Mouse (Mus musculus) megakaryocyte-erythroid progenitor cell, adult 5-6 weeks (primary cell): Measurements from ENCODE around the gene Gm42688. TPM values are rescaled to one million over a fixed set of nuclear protein-coding genes. Genes with fewer than 3 reads are reported as not detected.
A peak's percentile ranks its signal among the peaks of the same experiment; 100 is the strongest.

Experiments used
- ATAC-seq: replicated peaks from 2 replicates; pipeline ENCODE4 v1.8.0; 2016; ENCODE audit warnings: mild to moderate bottlenecking, inconsistent platforms; ENCODE audit not compliant: severe bottlenecking, poor library complexity, low FRiP score, low TSS enrichment
- total RNA-seq, 2 experiments: library from RNA; stranded (forward) in 1 of 2; stranded (reverse) in 1 of 2; fragments of 200-1000, 215-1000 nt in 1 of 2; fragments of >200 nt in 1 of 2; fragmentation: Nextera tagmentation in 1 of 2; gene quantifications; 2 replicates each; pipeline ENCODE4 v1.2.3; 2014 to 2017

Gm42688 gene
- total RNA-seq, 2 experiments from 2014 or later, result 5.4 to 8.3 TPM

DNA sequence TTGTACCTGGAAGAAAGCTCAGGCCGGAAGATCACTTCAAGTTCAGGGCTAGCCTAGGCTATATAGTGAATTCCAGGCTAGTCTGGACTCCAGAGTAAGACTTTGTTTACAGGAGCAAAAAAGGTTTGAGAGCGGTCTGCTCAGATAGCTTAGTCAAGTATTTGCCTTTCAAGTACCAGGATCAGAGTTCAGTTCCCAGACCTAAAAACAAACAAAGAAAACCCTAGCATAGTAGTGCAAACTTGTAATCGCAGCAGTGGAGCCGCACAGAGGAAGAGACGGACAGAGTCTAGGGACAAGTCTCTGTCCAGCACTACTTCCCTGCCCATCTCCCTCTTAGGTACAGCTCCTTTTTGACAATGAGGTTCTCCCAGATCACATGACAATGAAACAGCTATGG lies 21.2 kb upstream of the Gm42688 start:
- ATAC-seq, result no peak

DNA sequence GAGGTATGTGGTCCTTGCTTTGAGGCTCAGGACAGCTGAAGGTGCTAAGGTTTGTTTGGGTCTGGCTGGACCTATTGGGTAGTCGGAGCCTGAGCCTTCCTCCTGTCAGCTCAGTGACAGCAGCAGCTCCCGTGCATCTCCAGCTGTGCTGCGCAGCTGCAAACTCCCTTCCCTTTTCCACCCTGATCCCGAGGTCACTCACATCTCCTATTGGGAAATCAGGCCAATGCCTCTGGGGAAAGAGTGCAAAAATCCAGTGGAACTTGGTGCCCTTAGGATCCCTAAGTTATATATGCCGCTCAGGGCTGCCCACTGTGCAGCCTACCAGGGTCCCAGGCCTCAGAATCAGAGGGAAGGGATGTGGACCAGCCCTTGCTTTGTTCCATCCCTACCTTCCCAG lies 17.9 kb upstream of the Gm42688 start:
- no peak for ATAC-seq

DNA sequence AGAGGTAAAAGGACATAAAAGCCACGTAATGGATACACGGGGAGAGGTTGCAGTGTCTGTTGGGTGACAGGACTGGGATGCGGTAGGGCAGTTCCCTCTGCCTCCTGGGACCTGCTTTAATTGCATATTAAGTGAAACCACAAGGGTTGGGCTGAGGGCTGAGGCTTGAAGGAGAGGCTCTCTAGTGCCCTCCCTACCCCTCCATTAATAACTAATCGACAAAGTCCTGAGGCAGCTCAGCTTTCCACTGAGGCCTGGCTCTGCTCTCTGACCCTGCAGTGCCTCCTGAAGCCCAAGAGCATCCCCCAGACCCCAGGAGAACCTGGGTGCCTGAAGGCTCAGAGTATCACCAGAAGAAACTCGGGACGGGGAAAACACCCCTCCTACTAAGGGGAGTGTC lies 16.9 kb upstream of the Gm42688 start:
- ATAC-seq, result no peak

DNA sequence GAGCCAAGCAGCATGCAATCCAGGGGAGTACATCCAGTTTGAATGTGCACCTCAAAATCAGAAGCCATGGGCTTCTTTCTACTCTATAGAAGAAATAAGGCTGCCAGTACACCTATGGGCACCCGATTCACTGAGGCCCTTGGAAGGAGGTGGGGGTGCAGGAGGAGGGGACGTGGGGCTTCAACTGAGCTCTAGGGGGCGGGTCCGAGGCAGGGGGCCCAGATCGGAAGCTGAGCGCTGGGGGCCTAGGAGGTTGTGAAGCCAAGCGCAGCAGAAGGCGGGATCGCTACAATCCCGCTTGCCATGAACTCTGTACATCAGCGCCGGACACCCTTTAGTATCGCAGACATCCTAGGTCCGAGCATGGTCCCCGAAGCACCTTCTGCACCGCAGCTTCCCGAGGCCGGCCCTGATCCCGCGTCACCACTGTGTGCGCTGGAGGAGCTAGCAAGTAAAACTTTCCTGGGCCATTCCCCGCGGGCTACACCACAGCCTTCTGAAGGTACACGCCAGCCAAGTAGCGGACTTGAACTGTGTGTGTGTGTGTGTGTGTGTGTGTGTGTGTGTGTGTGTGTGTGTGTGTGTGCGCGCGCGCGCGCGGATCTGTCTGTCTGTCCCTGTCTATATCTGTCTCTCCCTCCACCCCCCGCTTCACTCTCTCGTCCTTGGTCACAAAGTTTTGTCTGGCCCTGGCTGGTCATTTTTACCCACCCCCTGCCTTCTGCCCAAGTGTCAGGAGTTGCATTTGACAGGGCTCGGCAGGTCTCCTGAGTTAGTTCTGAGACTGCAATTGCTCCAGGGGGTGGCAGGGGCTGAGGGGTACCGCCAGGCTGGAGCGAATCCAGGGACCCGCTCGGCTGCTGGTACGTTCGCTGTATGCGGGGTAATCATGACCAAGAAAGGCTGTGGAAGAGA lies 15.0 kb upstream of the Gm42688 start, which contains the start of gene Lbx2:
TSS of gene Lbx2 (plus strand) at position 247 of the 915 bp plus-strand sequence.
- no peak for ATAC-seq

DNA sequence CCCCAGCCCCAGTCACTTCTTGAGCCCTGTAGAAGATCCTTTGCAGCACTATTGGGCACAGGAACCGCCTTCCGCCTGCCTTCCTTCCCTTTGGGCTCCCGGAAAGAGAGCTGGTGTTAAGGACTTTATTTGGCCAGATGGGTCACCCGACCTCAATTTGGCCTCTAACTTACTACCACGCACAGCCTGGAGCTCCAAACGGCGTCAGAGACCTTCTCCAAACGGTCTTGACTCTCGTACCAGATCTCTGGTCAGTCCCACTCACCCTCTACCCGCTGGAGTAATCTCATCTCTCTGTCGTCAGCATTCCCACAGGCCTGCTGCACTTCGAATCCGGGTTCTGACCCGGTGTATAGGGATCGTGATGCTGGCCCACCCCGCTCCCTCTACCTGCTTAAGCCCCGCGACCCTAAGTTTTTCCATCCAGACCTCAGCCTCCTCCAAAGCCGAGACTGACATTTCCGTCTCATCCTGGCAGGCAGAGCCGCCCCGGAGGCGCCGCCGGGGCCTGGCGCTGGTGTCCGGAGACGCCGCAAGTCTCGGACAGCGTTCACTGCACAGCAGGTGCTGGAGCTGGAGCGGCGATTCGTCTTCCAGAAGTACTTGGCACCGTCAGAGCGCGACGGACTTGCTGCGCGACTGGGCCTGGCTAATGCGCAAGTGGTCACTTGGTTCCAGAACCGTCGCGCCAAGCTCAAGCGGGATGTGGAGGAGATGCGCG lies 14.1 kb upstream of the Gm42688 start:
- no peak for ATAC-seq

DNA sequence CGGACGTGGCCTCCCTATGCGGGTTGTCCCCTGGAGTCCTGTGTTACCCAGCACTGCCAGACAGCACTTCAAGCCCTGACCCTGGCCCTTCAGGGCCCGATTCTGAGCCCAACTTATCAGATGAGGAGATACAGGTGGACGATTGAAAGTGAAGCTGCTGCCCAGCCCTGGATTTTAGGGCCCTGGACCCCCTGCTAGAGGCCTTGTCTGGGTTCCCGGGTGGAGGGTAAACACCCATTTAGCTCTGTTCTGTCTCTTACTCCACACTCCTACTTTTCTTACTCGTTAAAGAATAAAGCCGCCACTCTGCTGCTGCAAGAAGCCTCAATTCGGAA lies 13.5 kb upstream of the Gm42688 start:
- no peak for ATAC-seq

DNA sequence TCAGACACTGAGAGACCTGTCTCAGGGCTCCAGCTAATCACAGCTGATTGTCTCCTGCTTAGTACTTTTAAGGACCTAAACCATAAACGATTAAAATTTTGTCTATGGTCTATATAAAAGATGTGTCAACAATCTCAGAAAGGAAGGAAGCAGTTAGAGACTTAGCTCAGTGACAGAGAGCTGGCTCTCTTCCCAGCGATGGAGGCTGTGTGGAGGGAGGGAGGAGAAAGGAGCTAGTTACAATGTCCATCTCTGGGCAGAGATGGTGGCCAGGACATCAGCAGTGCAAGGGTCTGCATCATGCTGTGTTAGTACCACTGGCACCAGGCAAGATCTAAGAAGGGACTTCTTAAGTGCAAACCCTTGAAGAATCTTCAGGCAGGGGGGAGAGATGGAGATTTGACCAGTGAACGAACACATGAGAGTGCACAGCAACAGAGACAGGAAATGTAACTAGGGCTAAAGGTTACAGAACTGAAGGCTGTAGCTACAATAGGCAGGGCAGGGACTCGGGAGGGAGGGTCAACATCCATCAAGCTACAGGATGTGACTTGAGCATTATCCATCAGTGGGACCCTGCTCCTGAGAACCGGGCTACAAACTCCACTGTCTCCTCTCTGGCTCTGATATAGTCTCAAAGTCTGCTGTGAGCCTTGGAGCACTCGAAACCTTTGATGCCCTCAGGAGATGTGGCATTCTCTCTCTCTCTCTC lies 8.8 kb upstream of the Gm42688 start:
- no peak for ATAC-seq

DNA sequence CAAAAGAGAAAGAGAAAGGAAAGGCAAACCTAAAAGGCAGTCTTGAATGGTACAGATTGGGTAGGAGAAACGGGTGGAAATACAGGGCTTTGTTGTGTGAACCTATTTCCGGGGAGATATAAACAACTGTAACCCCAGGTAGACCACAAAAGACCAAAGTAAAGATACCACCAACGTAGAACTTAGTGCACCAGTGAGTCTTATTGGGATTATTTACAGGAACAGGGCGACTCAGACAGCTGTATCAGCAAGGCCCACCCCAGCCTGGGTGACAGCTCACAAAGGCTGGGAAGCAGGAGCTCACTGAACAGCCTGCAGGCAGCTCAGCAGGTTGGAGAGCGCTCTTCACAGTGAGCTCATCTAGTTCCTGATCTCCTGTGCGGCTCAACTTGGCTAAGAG lies 5.4 kb upstream of the Gm42688 start:
- ATAC-seq, result no peak

DNA sequence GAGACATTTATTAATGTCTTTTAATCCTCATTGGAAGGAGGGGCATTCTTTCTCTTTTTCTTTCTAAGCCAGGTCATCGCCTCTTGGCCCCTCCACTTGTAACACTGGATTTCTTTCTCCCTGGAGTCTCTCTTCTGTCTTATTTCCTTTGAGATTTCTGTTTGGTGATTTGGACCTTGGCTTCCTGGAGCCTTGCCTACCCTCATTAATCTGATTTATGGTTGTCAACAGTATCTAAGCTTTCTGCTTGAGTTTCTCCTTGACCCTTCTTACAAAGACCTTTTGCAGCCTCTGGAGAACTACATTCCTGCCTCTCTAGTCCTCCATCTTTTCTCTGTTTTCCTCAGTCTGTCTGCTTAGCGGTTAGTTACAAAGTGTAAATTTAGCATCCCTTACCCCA lies 3.0 kb upstream of the Gm42688 start:
- ATAC-seq, result no peak

DNA sequence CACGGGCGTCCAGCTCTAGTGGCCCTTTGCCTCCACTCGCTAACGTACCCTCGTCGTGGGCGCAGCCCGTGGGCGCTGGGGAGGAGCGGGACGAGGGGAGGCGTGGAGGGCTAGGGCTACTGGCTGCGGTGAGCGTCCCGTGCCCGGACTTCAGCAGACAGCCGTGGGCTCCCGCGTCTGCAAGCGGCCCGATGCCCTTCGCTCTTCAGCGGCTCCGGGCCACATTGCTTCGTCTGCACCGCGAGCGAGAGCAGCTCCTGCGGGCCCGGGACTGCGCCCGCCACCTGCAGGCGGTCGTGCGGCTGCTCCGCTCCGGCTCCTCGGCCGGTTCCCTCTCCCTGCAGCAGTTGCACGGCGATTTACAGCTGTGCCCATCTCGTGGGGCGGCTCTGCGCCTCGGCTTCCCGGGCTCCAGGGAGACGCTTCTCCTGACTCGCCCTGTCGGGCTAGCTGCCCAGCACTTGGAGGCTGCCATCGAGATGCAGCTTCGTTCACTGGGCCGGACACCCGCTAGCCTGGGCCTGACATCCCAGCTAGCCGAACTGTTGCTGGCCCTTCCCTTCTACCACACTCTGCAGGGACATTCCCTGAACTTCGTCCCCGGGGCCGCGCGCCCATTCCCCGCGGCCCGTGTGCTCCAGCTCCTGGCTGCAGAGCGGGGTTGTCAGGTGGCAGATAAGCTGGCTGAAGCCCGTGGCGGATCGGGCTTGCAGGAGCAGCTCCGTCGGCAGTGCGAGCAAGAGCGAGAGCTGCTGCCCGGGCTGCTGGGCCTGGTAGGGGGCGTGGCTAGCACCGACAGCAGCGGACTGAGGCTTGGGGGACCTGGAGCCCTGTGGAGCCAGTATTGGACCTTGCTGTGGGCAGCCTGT lies 505 bp downstream of the Gm42688 start:
- ATAC-seq, result peak; percentile 78

DNA sequence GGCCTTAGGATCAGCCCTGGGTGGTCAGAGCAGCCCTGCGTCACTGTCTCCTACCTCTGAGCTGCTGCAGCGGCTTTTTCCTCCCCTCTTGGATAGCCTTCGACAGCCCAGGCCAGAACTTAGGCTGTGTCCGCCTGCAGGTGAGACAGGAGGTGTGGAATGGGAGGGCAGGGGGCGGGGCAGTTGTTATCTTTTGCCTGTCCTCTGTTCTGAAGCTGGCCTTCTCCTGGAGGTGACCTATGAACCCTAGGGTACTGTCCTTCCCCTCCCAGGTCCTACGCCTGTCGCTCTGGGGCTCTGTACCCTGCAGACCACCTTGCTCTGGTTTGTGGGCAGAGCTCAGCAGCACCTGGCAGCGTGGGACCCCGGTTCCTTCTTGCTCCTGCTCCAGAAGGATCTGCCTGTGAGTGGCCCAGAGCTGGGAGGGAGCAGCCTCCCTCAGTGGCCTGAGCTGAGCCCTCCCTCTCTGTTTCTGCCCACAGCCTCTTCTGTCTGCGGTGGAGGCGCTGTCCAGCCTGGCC lies 1.8 kb downstream of the Gm42688 start:
- no peak for ATAC-seq

DNA sequence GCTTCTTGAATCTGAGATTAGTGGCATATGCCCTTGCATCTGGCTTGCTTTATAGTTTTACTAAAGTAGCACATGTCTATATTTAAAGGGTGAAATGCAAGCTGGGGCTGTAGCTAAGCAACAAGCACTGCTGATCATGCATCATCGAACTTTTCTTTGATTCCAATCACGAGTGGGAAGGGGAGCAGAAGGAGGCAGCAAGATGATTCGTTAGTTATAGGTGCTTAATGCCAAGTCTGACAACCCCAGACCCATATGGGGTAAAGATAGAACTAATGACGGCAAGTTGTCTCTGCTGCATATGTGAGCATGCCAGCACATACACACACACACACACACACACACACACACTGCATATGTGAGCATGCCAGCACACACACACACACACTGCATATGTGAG lies 2.7 kb downstream of the Gm42688 start:
- no peak for ATAC-seq

DNA sequence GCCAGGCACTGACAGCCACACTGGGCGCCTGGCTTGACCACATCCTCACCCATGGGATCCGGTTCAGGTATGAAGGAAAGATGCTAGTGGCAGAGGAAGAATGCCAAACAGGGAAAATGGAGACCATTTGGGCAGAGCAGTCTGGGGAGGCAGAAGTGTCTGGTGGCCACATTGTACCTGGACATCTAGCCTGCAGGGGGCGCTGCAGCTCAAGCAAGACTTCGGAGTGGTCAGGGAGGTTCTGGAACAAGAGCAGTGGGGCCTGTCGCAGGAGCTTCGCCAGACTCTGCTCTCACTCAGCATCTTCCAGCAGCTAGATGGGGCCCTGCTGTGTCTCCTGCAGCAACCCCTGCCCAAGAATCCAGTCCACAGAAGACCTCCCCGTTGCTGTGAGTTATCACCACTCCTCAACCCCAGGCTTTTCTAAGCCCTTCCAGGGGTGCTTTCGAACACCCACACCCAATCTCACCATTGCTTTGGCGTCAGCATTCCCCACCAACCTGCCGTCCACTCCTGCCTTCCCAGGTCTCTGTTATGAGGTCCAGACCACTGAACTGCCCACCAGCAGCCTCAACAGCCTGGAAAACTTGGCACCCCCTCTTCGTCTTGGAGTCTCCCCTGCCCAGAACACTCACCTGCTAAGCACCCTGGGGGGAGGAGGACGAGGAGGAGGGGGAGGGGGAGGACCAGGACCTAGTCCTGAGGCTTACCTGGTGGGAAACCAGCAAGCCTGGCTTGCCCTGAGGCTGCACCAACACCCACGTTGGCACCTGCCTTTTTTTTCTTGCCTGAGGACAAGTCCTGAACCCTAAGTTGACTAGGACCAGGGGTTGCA lies 6.4 kb downstream of the Gm42688 start:
- peak; percentile 48; the same call in 1 of the 2 replicates for ATAC-seq

DNA sequence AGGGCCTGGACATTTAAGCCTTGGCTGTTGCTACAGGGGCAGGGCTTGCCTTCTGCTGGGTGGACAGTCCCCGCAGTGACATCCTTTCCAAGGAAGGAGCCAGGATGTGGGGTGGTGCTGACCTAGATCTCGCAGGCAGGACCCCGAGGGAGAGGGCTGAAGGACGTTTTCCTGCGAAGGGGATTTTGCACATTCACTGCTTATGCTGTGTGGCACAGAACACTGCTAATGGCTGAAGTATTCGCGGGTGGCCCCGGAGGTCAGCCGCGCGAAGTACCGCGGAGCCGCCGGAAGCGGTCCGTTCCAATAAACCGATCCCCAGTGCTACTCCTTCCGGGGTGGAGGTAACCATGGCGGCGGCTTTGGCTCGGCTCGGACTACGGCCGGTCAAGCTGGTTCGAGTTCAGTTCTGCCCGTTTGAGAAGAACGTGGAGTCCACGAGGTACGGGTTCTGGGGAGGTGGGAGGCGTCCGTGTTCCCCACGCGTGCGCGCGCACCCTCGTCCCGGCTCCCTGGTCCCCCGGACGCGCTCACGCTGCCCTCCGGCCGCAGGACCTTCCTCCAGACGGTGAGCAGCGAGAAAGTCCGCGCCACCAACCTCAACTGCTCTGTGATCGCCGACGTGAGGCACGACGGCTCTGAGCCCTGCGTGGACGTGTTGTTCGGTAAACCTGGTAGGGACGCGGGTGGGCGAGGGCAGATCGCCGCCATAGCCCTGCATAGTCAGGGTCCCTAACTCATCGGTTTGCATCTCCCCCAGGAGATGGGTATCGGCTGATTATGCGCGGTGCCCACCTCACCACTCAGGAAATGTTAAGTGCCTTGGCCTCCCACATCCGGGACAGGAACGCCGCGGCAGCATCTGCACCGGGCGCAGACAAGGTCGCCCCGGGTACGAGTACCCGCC lies 7.6 kb downstream of the Gm42688 start, which contains the start of gene Mrpl53:
TSS of gene Mrpl53 (plus strand) at position 279 of the 907 bp plus-strand sequence.
- peak; percentile 43 for ATAC-seq

DNA sequence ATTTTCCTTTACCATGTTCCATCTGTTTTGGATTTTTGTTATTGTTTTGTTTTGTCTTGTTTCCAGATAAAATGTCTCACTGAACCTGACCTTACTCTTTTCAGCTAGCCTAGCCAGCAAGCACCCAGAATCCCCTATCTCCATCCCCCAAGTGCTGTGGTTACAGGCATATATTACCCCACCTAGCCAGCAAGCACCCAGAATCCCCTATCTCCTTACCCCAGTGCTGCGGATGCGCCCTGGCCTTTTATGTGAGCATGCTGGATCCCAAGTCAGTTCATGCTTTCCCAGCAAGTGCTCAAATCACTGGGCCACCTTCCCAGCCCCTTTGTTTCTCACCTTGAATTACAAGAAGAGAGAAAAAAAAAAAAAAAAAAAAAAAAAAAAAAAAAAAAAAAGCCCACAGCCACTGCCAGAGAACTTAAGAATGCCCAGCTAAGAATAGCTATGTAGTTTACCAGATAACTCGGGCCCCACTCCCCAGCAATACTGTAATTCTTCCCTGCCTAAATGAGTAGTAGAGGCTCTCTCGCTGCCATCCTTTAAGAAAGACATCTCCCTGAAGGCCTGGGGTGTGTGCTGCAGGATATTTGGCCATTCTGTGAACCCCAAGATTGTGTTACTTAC lies 10.2 kb downstream of the Gm42688 start:
- no peak; the same call in 1 of the 2 replicates for ATAC-seq

DNA sequence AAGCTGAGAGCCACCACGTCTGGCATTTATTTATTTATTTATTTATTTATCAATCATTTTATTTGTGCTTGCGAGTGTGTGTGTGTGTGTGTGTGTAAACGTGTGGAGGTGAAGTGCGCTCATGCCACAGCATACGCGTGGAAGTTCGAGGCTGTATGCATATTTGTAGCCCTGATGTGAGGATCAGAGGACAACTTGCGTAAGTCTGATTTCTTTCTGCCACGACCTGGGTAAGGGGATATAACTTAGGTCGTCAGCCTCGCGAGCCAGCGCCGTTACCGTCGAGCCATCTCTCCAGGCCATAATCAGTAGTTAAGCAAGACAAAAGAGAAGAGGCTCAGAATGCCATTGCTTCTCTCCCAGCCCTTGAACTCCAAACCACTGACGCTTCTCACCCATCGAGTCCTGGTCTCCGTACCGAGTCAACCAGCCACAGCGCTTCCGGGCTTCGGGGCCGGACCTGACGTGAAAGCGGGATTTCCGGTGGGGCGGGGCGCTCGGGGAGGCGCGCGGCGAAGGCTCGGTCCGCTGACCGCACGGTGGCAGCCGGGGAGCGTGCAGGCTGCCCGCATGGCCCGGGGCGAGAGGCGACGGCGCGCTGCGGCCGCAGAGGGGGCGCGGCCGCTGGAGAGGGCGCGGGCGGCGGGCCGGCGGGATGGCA lies 13.7 kb downstream of the Gm42688 start, which contains the start of gene Mogs:
TSS of gene Mogs (plus strand) at position 486 of the 661 bp plus-strand sequence.
- peak; percentile 74 for ATAC-seq
